Mouse (Mus musculus): ENCODE data around the gene Tgif2.
"Not testable (repeated sequence)": the region's sequence is repeated elsewhere in the genome, so short reads cannot be mapped to it uniquely, and the experiment has no call there.

Tgif2 gene

DNA sequence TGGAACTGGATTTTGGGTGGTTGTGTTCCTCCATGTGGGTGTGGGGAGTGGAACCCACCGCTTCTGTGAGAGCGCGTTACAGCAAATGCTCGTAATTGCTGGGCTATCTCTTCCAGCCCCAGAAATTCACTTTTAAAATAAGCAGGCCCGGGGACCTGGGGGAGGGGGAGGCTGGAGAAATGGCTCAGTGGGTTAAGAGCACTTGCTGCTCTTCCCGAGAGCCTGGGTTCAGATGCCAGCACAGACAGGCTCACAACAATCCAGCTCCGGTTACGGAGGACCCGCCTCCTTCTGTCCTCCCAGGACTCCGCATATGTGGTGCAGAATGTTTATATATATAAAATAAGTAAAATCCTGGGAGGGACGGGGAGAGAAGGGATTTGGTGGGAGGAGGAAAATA is 2.9 kb downstream of the Tgif2 start:
- DNase-seq (ENCODE audit: extremely low spot score, low read depth, low spot score), result no peak

GRCm38 (mm10) chr2:156843331-156843730 is 3.5 kb downstream of the Tgif2 start:
- DNase-seq (ENCODE audit: extremely low spot score, low read depth, low spot score), result no peak

GRCm38 (mm10) chr2:156844715-156845114 is 4.9 kb downstream of the Tgif2 start:
- DNase-seq (ENCODE audit: extremely low spot score, low read depth, low spot score), result no peak

- no peak for DNase-seq (ENCODE audit: extremely low spot score, low read depth, low spot score)
These were observed 7.8 kb downstream of the Tgif2 start for GRCm38 (mm10) chr2:156847653-156848052.

DNA sequence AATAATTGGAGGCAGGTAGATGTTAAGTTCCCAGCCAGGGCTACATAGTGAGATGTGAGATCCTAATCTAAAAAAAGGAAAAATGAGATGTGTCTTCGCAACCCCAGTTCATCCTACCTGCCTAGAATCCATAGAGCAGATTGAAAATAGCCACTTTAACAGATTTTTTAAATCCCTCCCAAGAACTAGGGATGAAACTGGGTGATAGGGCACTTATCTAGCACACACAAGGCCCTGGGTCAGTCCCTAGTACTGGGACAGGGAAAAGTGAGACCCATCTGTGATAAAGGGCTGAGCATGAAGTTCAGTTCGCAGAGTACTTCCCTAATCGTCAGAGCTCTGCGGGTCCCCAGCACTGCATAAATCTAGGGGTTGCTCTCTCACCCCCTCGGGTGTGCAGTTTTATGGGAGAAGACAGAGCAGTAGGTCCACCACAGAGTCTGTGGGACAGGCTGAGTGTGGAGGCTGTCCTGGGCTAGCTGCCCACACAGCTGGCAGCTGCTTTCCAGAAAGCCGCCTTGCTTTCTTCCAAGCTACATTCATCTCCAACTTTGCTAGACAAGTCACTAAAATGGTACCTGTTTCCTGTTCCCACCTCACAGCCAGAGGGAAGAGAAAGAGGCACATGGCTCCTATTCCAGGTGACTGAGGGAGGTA is 8.8 kb downstream of the Tgif2 start:
- no peak for DNase-seq (ENCODE audit: extremely low spot score, low read depth, low spot score)

- DNase-seq (ENCODE audit: extremely low spot score, low read depth, low spot score), result no peak
These were observed 10.7 kb downstream of the Tgif2 start for GRCm38 (mm10) chr2:156850505-156850904.

DNA sequence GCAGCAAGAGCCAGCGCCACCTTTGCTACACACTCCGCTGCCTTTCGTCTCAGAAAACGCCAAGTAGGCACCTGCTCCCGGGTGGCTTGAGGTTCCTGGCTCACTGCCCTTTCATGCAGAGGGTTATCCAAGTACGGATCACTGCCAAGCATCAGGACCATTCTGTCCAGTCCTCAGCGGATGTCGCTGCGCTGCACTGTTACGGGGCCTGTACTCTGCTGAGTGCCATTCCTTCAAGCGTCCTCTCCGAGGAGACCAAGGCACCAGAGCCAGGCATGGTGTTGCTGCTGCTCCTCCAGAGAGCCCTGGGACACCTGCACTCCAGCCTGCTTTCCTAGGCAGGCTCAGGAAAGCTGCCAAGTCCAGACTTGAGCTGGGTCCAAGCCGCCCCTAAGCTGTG is 13.8 kb downstream of the Tgif2 start:
- DNase-seq (ENCODE audit: extremely low spot score, low read depth, low spot score), result not testable (repeated sequence)

GRCm38 (mm10) chr2:156853999-156854771 is 14.4 kb downstream of the Tgif2 start:
- not testable (repeated sequence) for DNase-seq (ENCODE audit: extremely low spot score, low read depth, low spot score)

DNA sequence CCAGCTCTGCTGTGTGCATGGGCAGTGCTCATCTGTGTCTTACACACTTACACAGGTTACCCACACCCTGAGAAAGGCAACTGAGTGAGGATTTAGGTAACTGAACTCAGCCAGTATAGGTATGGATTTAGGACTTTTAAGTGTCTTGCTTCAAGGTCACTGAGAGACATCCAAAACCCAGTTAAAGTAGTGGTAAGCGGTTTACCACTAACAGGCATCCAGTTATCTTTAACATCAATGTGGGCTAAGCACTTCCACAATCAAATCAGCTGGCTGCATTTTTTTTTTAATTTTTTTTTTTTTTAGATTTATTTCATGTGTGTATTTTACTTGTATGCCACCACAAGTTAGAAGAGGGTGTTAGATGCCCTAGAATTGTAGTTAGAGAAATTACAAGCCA is 16.5 kb downstream of the Tgif2 start:
- DNase-seq (ENCODE audit: extremely low spot score, low read depth, low spot score), result no peak

GRCm38 (mm10) chr2:156857385-156857791 is 17.6 kb downstream of the Tgif2 start:
- no peak for DNase-seq (ENCODE audit: extremely low spot score, low read depth, low spot score)

- no peak for DNase-seq (ENCODE audit: extremely low spot score, low read depth, low spot score)
These were observed 18.0 kb downstream of the Tgif2 start, which contains the start of gene 4930518I15Rik for GRCm38 (mm10) chr2:156857835-156858234. Gene 4930518I15Rik (minus strand): TSS chr2:156857946.

- no peak for DNase-seq (ENCODE audit: extremely low spot score, low read depth, low spot score)
These were observed 18.9 kb downstream of the Tgif2 start for GRCm38 (mm10) chr2:156858671-156859070.

GRCm38 (mm10) chr2:156862041-156862717 is 22.4 kb downstream of the Tgif2 start:
- DNase-seq (ENCODE audit: extremely low spot score, low read depth, low spot score), result no peak

DNA sequence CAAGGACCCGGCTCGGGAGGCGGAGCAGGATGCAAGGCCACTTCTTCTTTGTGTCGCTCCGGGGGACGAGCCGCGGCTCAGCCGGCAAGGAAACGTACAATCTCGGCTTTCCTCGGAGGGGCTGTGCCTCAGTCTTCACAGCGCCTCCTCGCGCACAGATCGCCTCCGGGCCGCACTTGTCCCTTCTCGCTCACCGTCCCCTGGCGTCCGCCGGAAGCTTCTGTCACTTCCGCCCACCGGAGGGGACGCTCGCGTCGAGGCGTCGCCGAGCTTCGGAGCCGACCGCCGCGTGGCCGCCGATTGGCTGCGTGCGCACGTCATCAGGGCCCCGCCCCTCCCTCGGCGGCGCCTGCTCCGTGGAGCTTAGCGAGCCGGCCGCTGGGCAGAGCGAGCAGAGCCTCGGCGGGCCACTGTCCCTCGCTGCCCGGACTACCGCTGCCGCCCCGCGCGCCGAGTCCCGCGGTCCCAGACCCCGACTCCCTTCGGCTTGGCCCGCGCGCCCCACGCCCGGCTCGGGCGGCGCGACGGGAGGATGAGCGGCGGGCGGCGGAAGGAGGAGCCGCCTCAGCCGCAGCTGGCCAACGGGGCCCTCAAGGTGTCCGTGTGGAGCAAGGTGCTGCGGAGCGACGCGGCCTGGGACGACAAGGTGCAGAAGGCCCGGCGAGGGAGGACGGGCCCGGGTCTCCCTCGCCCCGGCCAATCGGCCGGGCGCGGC is 23.1 kb downstream of the Tgif2 start, which contains the start of gene Rab5if:
Rab5if (plus strand) TSS at position 357 of the 715 bp plus-strand sequence.
- DNase-seq (ENCODE audit: extremely low spot score, low read depth, low spot score), result peak; percentile 87

DNA sequence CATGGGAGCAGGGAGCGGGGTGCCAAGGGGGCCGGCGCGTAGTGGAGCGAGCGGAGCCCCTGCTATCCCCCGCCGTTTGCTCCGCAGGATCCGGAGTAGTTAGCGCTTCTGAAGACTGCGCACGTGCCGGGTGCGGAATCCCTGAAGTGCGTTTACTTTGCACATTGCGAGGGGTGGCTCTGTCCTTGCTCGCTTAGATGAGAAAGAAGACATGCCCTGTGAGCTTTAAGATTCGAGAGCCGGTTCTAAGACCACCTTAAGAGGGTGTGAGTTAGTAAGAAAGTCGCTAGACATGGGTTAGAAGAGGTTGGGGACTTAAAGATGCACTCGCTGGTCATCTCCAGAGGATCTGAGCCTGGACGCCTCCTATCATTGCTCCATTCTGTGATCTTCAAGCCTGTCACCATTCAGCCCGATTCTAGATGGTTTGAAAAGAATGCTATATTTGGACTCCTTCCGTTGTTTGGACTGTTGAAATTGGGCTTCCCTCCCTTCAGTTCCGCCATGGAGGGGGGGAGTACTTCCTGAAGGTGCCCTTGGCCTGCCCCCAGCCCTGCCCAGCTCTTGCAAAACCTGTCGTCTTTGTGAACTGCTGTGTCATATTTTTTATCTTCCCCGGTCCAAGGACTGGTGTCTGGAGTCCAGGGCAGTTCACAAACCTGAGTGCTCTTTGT is 23.8 kb downstream of the Tgif2 start:
- no peak for DNase-seq (ENCODE audit: extremely low spot score, low read depth, low spot score)

DNA sequence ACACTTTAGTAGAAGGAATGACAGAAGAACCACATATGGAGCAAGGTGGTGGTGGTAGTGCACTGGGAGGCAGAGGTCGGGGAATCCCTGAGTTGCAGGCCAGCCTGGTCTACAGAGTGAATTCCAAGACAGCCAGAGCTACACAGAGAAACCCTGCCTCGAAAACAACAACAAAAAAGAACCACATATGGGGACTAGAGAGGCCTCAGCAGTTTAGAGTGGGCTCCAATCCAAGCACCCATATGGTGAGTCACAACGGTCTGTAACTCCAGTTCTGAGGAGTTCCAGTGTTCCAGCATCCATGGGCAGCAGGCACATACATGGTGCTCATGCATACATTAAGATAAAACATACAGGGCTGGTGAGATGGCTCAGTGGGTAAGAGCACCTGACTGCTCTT is 24.7 kb downstream of the Tgif2 start:
- DNase-seq (ENCODE audit: extremely low spot score, low read depth, low spot score), result no peak

DNA sequence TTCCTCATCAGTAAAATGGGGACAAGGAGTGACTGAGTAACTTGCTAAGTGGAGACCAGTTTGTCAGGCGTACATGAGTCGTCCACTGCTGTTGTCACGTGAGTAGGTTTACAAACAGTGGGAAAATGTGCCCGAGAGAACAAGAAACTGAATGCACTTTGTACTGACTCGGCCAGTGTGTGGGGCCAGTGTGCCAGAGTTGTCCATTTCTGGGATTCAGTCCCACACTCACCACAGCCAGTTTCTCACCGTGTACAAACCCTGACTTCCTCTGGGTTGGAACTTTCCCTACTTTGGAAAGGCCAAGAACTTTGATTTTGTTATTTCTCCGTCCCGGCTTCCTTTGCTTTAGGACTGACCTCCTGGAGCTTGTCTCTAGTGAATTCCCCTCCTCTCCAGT is 29.2 kb downstream of the Tgif2 start:
- DNase-seq (ENCODE audit: extremely low spot score, low read depth, low spot score), result no peak

DNA sequence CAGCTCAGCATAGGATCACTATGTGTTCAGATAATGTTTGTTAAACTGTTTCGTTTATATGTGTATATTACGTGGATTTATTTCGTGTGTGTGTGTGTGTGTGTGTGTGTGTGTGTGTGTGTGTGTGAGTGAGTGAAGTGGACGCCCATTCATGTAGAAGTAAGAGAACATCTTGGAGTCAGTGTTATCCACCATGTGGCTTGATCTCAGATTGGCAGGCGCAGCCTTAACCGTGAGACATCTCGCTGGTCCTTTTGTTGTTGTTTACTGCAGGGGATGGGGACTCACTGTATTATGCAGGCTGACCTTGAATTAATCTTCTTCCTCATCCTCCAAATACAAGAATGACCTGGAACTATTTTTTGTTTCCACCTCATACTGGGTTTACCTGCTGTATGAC is 29.7 kb downstream of the Tgif2 start:
- no peak for DNase-seq (ENCODE audit: extremely low spot score, low read depth, low spot score)

- DNase-seq (ENCODE audit: extremely low spot score, low read depth, low spot score), result no peak
These were observed 30.7 kb downstream of the Tgif2 start for GRCm38 (mm10) chr2:156870519-156870918.

- peak; percentile 44 for DNase-seq (ENCODE audit: extremely low spot score, low read depth, low spot score)
These were observed 33.8 kb downstream of the Tgif2 start for GRCm38 (mm10) chr2:156873629-156874028.

Measured in hindlimb bud, embryonic 11.5 days (tissue).